Mouse (Mus musculus) cerebellum, adult 2 months (tissue): ENCODE measurements around the gene Foxp1.

ENCODE experiments used
- CTCF ChIP-seq: fragments of 200-500 bp; IDR thresholded peaks from 2 replicates; pipeline ENCODE4 v1.5.1; 2011; ENCODE audit warnings: low read depth, mild to moderate bottlenecking, control low read depth, low read length, moderate library complexity, borderline replicate concordance; ENCODE audit not compliant: insufficient read depth
- POLR2A ChIP-seq: fragments of 200-500 bp; IDR thresholded peaks from 2 replicates; pipeline ENCODE4 v1.6.1; 2011; ENCODE audit warnings: low read length, control low read depth, borderline replicate concordance; ENCODE audit not compliant: insufficient read depth

DNA sequence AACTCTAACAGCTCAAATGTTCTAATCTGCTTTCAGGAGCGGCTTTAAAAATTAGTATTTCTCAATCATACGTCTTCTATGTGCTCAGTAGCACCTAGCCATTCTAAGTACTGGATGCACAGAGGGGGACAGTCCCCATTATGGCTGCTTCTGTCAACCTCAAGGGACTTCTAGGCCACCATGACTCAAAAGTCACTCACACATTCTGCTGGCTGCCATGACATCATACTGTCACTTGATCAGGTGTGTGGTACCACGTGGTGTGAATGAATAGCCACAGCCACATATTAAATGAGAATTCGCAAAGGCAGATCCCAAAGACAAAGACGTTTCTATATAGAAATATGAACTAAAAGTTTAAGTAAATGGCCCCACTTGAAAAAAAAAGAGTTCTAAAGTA is 247.9 kb downstream of the Foxp1 start:
- no peak for TF ChIP-seq CTCF
- no peak for TF ChIP-seq POLR2A
